Mouse (Mus musculus) erythroblast, embryonic 14.5 days (primary cell): ENCODE results near the gene Tmem248.

ENCODE experiments used
- GATA1 ChIP-seq: IDR thresholded peaks from 2 replicates; pipeline ENCODE4 v1.6.1; 2012; ENCODE audit warnings: low read length, inconsistent platforms, mixed read lengths
- TAL1 ChIP-seq: IDR thresholded peaks from 3 replicates; pipeline ENCODE4 v1.6.1; 2012; ENCODE audit warnings: low read length, inconsistent platforms, mixed read lengths

GRCm38 (mm10) chr5:130212956-130213355 is 3.9 kb upstream of the Tmem248 start:
- no peak for TF ChIP-seq GATA1
- TF ChIP-seq TAL1: no peak
